Mouse (Mus musculus): ENCODE measurements around the gene Ptgds.

Gene Ptgds

DNA sequence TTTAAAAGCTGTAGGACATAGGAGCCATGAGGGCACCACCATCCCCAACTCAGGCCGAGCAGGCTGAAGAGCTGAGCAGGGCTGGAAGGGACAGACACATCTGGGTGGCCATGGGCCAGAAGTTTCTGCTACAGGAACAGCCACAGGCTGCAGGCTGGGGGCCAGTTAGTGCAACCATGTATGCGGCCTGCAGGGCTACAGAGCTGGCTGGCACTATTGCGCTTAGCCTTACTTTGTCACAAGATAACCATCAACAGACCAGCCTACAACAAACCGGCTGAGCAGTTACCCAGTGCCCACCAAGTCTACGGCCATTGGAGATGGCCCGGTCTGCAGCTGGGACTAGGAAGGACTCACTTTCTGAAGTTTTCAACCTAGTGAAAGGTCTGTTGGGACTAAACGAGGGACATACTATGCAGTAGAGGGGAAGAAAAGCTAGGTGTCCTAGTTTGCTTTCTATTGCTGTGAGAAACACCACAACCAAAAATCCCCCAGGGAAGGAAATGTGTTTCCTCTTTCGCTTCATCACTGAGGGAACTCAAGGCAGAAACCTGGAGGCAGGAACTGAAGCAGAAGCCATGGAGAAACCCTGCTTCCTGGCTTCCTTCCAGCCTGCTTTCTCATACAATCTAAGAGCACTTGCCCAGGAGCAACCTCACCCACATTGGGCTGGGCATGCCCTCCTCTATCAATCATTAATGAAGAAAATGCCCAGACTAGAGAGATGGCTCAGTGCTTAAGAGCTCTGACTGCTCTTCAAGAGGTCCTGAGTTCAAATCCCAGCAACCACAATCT, 18.8 kb downstream of the Ptgds start:
- DNase-seq (ENCODE audit: low spot score in 2 of 2) = no peak

DNA sequence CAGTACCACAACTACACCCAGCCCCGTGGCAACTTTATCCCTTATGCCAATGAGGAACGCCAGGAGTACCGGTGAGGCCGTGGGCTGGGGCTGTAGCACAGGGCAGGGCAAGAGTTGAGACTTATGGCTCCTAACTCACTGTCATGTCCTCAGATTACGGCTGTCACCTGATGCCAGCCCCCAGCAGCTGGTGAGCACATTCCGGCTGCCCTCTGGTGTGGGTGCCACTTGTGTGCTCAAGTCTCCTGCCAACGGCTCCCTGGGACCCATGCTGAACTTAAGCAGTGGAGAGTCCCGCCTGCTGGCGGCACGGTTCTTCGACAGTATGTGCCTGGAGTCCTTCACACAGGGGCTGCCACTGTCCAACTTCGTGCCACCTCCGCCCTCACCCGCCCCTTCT, 27.2 kb downstream of the Ptgds start:
- no peak for DNase-seq (ENCODE audit: low spot score in 2 of 2)

DNA sequence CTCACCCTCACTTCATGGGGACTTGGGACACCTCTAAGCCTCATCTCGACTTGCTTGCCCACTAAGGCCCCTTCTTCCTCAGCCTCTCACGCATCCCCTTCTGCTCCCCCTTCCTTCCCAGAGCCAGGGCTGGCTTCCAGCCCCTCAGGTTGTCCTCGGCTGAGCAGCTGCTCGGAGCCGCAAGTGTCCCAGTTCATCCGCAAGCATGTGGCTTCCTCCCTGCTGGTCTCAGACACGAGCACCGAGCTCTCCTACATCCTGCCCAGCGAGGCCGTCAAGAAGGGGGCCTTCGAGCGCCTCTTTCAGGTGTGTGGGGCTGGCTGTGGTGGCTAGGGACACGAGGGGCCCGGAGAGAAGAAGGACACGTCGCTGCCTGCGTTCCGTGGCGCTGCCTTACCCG, 28.8 kb downstream of the Ptgds start:
- DNase-seq (ENCODE audit: low spot score in 2 of 2) = no peak

DNA sequence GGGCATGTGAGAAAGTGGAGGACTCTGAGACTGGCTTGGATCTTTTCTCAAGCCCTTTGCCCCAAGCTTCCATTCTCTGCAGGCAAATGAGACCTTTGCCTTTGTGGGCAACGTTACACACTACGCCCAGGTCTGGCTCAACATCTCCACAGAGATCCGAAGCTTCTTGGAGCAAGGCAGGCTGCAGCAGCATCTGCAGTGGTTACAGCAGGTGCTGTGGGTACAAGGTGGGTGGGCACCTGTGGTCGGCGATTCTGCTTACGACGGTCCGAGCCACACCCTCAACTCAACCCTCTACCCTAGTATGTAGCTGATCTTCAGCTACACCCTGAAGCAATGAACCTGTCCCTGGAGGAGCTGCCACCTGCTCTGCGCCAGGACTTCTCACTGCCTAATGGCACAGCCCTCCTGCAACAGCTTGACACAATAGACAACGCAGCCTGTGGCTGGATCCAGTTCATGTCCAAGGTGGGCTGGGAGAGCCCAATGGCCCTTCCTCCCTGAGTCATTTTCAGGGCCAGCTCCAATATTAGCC, 33.5 kb downstream of the Ptgds start:
- DNase-seq (ENCODE audit: low spot score in 2 of 2) = no peak

DNA sequence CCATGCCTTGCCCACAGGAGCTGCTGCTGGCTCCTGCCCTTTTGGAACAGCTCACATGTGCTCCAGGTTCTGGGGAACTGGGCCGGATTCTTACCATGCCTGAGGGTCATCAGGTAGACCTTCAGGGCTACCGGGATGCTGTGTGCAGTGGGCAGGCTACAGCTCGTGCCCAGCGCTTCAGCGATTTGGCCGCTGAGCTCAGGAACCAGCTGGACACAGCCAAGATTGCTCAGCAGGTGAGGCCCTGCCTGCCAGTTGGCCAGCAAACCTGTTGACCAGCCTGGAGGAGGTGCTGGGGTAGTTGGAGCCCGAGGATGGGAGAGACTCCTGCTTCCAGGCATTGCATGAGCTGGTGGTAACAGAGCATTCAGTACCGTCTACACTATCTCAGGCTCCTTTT, 35.6 kb downstream of the Ptgds start:
- DNase-seq (ENCODE audit: low spot score in 2 of 2) = no peak

DNA sequence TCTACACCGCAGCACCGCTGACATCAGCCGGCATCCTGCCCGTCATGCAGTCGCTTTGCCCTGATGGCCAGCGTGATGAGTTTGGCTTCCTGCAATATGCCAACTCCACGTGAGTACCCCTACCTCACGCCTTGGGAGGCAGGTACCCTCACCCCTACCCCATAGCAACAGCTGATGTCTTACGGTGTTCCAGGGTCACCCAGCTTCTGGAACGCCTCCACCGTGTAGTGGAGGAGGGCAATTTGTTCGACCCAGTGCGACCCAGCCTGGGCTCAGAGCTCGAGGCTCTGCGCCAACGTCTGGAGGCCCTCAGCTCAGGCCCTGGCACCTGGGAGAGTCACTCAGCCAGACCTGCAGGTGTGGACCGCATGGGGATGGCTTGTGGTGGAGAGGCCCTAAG, 36.7 kb downstream of the Ptgds start:
- DNase-seq (ENCODE audit: low spot score in 2 of 2) = no peak

DNA sequence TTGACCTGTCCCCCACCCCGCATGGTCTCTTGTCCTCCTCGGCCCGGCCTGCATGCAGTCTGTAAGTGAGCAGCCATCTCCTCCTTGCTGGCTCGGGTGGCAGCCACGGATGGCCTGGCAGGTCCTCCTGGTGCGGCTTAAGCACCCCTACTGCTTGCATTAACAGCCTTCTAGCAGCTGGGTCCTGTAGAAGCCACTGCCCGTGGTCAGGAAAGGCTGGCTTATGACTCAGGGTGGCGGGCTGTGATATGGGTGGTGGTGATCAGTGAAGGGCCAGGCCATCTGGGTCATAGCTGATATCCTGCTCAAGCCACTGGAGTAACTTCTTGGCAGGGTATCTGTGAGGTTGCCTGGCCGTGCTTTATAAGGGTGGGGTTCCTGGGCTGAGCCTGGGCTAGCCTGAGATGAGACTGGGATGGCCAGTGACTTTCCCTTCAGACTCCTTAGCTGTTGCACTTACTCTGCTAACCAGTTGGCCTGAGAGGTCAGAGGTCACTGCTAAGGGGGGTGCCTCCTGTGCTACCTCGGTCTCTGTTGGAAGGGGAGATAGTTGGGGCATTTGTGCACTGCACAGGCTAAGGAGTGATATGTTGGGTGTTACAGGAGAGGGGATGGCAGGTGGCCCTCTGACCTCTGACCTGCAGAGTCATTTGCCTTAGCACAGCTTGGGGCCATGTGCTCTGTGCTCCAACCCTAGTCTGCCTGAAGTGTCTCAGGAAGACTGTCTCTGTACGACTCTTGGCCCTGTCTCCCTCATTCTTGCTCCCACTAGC, 37.3 kb downstream of the Ptgds start:
- no peak for DNase-seq (ENCODE audit: low spot score in 2 of 2)

DNA sequence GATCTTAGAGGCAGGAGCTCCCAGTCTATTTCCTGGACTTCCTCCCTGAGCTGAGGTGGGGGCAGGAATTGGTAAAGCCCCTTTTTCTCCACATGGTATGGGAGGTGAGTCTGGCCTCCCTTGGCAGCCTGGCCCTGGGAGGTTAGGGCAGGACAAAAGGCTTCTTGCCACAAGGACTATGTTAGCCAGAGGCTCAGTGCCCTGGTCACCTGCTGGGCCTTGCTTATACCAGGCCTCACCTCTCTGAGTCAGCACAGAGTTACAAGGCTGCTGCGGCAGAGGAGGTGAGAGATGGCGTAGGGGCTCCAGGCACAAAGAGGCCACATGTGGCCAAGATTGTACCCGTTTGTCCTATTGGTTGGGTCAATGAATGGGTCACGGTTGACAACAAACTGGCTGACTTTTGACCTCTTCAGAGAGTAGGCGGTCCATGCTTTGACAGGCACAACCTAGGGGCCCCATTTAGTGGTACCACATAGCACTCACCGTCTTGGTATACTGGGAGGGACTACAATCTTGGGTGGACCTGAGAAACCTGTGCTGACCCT, 38.5 kb downstream of the Ptgds start:
- no peak for DNase-seq (ENCODE audit: low spot score in 2 of 2)

DNA sequence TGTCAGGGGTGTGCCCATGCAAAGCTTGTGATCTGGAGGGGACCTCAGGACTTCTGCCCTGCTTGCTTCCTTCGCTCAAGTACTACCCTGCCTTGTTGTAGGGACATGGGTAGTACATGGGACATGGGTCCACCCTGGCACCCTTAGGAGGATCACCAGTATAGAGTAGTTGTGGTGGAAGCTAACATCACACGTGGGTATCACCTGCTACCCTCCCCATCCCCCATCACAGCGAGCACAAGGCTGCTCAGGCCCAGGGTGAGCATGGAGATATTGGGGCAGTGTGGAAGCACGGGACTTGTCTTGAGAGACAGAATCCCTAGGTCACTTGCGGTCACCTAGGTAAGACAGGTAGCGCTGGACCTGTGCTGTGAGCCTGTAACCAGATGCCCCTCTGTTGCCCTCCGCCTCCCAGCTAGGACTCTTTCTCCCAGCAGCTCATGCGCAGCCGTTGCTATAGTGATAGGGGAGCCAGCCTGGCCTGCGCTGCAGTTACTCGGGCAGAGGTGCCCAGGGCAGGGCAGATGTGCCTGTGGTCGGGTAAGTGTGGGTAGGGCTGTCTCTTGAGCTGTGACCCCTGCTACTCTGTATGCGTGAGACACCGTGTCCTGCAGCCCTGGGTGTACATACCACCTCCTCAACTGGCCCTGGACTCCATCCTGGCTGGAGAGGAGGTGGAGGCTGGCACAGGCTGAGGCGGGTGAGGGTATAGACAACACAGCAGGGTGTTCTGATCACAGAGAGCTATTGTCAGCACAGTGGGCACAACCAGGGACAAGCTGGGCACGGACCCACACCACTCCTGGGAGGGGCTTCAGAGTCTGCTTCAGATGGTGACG, 39.2 kb downstream of the Ptgds start:
- no peak for DNase-seq (ENCODE audit: low spot score in 2 of 2)

DNA sequence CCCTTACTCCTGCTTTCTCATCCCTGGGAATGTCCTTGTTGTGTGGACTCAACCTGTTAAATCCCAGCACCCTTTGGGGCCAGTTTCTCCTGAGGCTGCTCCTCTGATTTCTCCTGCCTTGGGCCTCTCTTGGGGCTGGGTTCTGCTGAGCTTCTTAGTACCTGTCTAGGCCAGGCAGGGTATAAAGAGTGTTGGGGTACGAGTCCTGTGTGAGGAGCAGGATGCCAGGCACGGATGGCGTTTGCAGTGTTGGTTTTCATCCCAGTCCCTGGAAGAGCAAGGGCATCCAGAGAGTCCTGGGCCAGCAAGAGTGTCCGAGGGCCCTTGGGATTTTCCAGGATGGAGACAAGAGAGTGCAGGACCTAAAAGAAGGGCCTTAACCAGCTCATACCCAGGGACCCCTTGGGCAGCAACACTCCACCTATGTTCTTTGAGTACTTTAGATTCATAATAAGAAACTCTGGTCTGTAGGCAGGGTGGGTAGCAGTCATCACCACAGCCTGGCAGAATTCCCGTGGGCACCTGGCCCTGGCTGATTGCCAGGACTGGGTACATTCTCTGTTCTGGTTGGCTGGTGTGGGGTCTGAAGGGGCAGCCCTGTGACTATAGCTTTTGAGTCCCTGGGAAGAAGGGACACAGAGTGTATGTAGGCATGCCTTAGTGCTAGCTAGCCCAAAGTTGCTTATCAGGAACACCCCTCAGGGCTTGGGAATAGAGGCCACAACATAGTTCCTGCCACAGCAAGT, 40.2 kb downstream of the Ptgds start:
- DNase-seq (ENCODE audit: low spot score in 2 of 2) = no peak

DNA sequence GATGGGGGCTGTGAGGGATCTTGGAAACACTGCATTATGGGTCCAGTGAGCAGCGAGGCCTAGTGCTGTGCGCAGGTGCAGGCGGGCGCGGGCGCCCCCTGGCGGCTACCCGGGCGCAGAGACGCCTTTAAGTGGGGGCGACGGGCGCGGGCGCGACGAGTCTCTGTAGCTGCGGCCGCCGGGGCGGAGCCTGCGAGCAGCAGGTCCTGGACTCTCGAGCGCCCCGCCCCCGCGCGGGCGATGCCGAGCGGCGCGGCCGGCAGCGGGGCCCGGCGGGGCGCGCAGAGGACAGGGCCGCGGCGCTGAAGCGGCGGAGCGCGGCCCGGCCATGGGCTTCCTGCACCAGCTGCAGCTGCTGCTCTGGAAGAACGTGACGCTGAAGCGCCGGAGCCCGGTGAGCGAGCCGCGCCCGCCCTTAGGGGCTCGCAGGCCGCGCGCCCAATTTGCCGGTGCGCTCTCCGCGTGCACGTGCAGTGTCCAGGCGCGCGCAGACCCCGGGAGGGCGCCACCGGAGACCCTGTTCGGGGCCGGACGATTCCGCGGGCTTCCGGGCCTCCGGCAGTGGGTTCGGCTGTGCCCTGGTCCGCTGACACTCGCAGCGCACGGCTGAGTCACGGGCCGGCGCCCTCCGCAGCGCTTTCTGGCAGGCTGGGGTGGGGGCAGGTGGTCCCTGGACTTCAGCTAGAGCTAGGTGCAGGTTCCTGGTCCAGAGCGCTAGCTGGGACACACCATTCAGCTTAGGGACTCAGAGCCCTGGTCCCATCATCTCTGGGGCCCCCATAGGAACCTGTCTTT, 41.2 kb downstream of the Ptgds start, which contains the start of gene Abca2:
TSS of gene Abca2 (plus strand) at position 262 of the 795 bp plus-strand sequence.
- peak; percentile 94 for DNase-seq (ENCODE audit: low spot score in 2 of 2)

DNA sequence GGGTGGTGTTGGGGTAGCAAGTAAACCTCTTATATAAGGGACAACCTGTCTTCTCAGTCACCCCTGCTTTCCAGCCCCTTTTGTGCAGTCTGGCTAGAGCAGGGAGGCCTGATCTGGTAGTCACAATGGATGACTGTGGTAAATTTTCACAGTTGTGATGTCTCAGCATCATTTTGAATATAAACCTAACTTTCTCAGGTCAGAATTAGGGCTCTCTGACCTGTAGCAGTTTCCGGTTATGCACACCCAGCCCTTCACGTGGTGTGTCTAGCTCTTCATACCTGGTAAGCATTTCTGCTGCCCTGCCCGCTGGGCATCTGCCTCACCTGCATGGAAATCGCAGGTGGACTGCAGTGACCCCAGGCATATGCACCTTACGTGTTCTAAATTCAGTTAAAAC, 42.6 kb downstream of the Ptgds start:
- DNase-seq (ENCODE audit: low spot score in 2 of 2) = no peak

DNA sequence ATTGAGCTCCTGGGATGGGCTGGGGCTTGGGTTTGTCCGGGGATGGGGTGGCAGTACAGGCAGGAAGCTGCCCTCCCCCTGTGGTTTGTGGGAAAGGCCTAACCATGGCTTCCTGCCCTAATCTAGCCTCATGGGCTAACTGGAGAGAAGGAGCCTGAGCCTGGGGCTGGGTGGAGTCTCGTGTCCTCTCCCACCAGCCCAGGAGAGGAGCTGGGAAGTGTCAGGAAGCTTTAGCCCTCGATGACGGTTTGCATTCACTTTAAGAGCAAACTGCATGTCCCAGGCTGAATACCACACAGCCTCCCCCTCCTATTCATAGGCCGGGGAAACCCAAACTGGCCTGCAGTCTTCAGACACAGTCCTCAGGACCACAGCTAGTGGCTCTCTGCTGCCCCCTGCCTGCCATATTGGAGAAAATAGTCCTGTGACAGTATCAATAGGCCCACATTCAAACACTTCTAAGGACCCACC, 43.1 kb downstream of the Ptgds start:
- peak; percentile 69 to 75 for DNase-seq (ENCODE audit: low spot score in 2 of 2)

DNA sequence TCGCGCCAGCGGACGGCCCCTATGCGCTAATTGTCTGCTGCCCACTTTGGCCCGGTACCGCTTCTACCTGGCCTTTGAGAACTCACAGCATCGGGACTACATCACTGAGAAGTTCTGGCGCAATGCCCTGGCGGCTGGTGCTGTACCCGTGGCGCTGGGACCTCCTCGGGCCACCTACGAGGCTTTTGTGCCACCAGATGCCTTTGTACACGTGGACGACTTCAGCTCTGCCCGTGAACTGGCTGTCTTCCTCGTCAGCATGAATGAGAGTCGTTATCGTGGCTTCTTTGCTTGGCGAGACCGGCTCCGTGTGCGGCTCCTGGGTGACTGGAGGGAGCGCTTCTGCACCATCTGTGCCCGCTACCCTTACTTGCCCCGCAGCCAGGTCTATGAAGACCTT, 44.4 kb downstream of the Ptgds start:
- DNase-seq (ENCODE audit: low spot score in 2 of 2) = no peak

DNA sequence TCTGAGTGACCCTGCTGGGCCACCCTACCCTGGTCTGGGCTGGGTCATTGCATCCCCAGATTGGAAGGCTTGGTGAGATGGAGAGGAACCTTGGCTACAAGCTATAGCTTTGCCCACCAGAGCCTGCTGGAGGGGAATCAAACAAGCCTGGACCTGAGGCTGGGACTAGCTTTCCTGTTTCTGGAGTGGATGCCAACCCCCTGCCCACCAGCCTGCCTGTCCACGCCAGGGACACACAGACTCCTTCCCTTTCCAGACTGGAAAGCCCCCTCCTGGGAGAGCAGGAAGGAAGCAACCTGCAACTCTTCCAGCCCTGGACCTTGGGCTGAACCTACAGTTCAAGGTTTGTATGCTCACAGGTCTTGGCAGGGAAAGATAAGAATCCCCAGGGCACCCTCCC, 46.2 kb downstream of the Ptgds start:
- DNase-seq (ENCODE audit: low spot score in 2 of 2) = no peak

DNA sequence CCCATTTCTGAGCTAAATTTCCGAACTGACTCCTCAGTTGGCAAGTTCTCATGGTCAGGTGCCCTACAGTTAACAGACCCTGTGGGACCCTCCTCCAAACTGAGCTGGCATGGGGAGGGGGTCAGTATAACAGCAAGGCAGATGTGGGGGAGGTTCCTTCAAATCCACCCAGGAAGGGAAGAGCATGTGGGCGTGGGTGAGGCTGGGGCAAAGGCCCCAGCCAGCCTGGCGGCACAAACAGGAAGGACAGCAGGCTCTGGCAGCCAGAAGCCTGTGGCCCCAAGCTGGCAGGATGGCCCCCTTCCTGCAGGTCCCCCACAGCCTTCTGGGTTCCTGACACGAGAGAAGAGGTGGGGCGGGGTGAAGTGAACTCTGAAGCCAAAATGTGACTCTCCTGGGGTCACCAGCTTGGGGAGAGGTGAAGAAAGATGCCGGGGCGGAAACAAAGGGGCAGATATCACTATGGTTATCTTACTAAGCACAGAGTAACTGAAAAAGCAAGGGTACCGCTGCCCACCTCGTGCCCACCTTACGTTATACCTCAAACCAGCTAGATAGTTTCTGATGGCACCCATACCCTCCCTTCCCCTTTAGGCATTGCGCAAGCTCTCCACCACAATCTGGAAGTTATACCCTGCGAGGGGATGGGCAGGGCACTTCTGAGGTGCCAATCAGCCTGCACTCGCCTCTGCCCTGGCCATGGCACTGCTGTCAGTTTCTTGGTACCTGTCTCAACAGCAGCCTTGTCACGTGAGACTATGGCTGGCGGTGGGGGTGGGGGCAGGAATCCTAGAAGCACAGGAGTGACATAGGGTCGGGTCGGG, 47.0 kb downstream of the Ptgds start, which contains the start of gene Fut7:
TSS of gene Fut7 (plus strand) at position 681 of the 824 bp plus-strand sequence.
- peak; percentile 44 to 55 for DNase-seq (ENCODE audit: low spot score in 2 of 2)

DNA sequence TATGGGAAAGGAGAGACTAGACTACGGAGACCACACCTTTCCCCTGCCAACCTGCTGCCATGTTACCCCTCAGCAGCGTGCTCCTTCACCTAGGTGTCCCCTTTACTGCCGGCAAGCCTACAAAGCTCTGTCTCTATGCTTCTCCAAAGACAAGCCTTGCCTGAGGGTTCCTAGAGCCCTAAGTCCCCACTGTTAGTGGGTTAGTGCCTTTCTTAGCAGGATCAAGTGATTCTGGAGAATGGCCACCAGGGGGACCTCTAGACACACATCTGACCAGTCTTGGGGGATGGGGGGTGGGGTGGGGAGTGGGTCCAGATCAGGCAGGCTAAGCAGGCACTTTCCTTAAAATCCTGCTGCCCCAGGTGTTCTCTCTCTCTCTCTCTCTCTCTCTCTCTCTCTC, 48.0 kb downstream of the Ptgds start:
- DNase-seq (ENCODE audit: low spot score in 2 of 2) = peak; percentile 24 to 53

DNA sequence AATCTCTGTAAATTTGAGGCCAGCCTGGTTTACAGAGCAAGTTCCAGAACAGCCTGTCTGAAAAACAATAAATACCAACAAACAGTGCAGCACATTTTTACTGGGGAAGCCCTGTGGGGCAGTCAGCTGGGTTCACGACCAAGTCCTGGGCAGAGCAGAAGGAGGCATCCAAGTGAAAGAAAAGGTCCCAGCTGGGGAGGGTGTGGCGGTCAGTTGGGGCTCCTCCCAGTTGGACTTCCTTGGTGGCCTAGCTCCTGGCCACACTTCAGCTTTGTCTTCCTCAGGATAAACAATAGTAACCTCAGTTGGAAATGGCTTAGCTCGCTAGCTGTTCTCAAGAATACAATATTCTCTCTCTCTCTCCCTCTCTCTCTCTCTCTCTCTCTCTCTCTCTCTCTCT, 52.4 kb downstream of the Ptgds start:
- no peak for DNase-seq (ENCODE audit: low spot score in 2 of 2)
